Mouse (Mus musculus): ENCODE results near the gene Hnf1a.

DNA sequence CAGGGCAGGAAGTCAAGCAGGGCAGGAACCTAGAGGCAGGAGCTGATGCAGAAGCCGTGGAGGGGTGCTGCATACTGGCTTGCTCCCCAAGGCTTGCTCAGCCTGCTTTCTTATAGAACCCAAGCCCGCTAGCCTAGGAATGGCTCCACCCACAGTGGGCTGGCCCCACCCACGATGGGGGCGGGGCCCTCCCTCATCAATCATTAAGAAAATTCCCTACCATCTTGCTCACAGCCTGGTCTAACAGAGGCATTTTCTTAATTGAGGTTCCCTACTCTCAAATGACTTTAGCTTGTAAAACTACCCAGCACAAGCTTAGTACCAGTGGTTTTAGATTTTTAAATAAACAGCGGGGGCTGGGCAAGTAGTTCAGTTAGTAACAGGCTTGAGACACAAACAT lies 39.3 kb downstream of the Hnf1a start:
- TF ChIP-seq CTCF (IDR thresholded peaks at IDR 0.05; ENCODE audit: borderline replicate concordance, control insufficient read depth, extremely low read depth, insufficient read depth, low read length, poor library complexity) (no peak), POLR2A (IDR thresholded peaks at IDR 0.05; ENCODE audit: control insufficient read depth, extremely low read depth, insufficient read depth, low read length, poor library complexity) (no peak)
